Mouse (Mus musculus) forebrain, embryonic 11.5 days (tissue): ENCODE data around the gene Dlg5. TPM values are rescaled to one million over a fixed set of nuclear protein-coding genes. Genes with fewer than 3 reads are reported as not detected.

Experiments
- ATAC-seq: fragments of 200-750 bp; cut with Nextera tagmentation; replicated peaks from 2 replicates; pipeline ENCODE4 v1.8.0; 2017; ENCODE audit warnings: moderate TSS enrichment; ENCODE audit not compliant: low FRiP score
- DNase-seq: peaks from one replicate; pipeline ENCODE4 v3.0.0-alpha.2; 2017; ENCODE audit warnings: low spot score
- H3K27ac ChIP-seq: fragments of 300-500 bp; sonication (generic); 2 replicates; pipeline ENCODE4 v1.5.1; 2014; ENCODE audit warnings: low read depth, low read length
- H3K27me3 ChIP-seq: fragments of 300-500 bp; sonication (generic); 2 replicates; pipeline ENCODE4 v1.6.1; 2014; ENCODE audit warnings: mild to moderate bottlenecking, low read length, mixed read lengths; ENCODE audit not compliant: control insufficient read depth, insufficient read depth
- H3K36me3 ChIP-seq: fragments of 300-500 bp; sonication (generic); 2 replicates; pipeline ENCODE4 v1.6.1; 2014; ENCODE audit warnings: mild to moderate bottlenecking, low read length, moderate library complexity, mixed read lengths; ENCODE audit not compliant: control insufficient read depth, insufficient read depth
- H3K4me1 ChIP-seq: fragments of 300-500 bp; sonication (generic); replicated peaks from 2 replicates; pipeline ENCODE4 v1.6.1; 2014; ENCODE audit warnings: low read length, mixed read lengths; ENCODE audit not compliant: control insufficient read depth, insufficient read depth
- H3K4me2 ChIP-seq: fragments of 300-500 bp; sonication (generic); 2 replicates; pipeline ENCODE4 v1.6.1; 2014; ENCODE audit warnings: low read depth, mild to moderate bottlenecking, low read length, moderate library complexity, mixed read lengths; ENCODE audit not compliant: severe bottlenecking
- H3K4me3 ChIP-seq: fragments of 300-500 bp; sonication (generic); 2 replicates; pipeline ENCODE4 v1.5.1; 2014; ENCODE audit warnings: low read depth, low read length
- H3K9ac ChIP-seq: fragments of 300-500 bp; sonication (generic); 2 replicates; pipeline ENCODE4 v1.6.1; 2014; ENCODE audit warnings: low read length
- H3K9me3 ChIP-seq: fragments of 300-500 bp; sonication (generic); 2 replicates; pipeline ENCODE4 v1.6.1; 2016; ENCODE audit warnings: low read length, mixed read lengths; ENCODE audit not compliant: control insufficient read depth
- WGBS: fragments of 180-500 bp; shearing (Covaris S2); extraction: QIAGEN DNeasy Blood & Tissue Kit; methylation state at CpG from one replicate; pipeline ENCODE4 v1.1.7; 2014; 5-methylcytosine and 5-hydroxymethylcytosine counted together
- polyA plus RNA-seq: library from polyadenylated mRNA; unstranded; fragments of >200 nt; fragmentation: Nextera tagmentation; extraction: Ambion mirVana; gene quantifications from 2 replicates; pipeline ENCODE4 v1.2.1, GENCODE M21; 2014

Dlg5 gene
- polyA plus RNA-seq = 26.0 and 29.4 TPM in 2 replicates

- Histone ChIP-seq H3K9me3 (no peaks in the 10 kb centered on the region), H3K9ac (peak within 1 kb of the TSS; percentile 93), H3K27me3 (no peaks in the 10 kb centered on the region), H3K36me3 (no peaks in the 10 kb centered on the region), H3K4me1 (peaks cover 3% of the 10 kb centered on the region; the same call in 1 of the 2 replicates), H3K4me3 (peak within 1 kb of the TSS; percentile 65), H3K4me2 (peak within 1 kb of the TSS; percentile 82), H3K27ac (peak within 1 kb of the TSS; percentile 72)
- ATAC-seq (peak; percentile 90), DNase-seq (peak; percentile 85)
- 0% methylated on average over 71 of the region's 98 CpGs for WGBS
Observed at GRCm38 (mm10) chr14:24245177-24246081, at the start of gene Dlg5. TSS of gene Dlg5 (minus strand) at chr14:24245920.

DNA sequence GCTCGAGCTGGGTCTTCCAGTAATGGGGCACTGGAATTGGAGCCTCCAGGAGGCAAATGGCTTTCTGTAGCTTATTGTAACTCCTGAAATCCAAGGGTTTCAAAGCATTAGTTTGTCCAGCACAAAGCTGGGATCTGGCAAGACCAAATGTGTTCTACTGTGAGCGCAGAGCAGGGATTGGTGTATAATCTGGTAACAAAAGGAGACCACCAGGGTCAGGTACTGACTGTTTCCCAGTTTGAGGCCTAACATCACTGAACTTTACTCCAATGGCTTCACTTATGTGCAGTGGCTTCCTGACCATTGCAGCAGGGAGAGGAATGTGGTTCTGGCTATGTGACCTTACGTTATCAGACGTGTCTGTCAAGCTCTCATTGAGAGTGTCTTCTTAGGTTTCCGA is 47.9 kb upstream of the Dlg5 start:
- Histone ChIP-seq H3K9ac (no peak overlapping the region), H3K27me3 (no peaks in the 10 kb centered on the region), H3K36me3 (no peaks in the 10 kb centered on the region), H3K4me3 (no peak overlapping the region), H3K4me1 (no peaks in the 10 kb centered on the region), H3K4me2 (no peak overlapping the region), H3K9me3 (no peaks in the 10 kb centered on the region), H3K27ac (no peak overlapping the region)
- DNase-seq (no peak), ATAC-seq (no peak)
- 78% methylated on average over 5 of the region's 5 CpGs for WGBS

DNA sequence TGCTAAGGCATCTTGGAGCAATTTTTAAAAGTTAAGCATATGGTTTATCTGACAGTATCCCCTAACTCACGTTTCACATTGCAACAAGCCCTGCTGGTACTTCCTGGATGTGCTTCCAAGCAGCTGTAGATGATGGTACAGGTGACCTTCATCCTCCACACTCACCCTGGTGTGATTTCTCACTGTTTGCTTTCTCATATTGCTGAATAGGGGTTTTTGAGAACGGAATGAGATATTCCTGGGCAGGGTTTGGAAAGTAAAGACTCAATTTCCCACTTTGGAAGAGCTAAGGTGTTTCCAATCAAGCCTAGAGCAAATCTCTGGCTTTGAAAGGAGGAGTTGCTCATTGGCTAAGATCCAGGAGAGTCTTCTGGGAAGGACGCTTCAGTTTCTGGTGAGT is 47.2 kb upstream of the Dlg5 start, which contains the start of gene E330034G19Rik:
TSS of gene E330034G19Rik (plus strand) at position 301 of the 400 bp plus-strand sequence.
- H3K27ac ChIP-seq = no peak within 1 kb of the TSS
- no peak within 1 kb of the TSS for H3K4me2 ChIP-seq
- no peak within 1 kb of the TSS for H3K9ac ChIP-seq
- no peaks in the 10 kb centered on the region for H3K27me3 ChIP-seq
- no peaks in the 10 kb centered on the region for H3K36me3 ChIP-seq
- H3K9me3 ChIP-seq = no peaks in the 10 kb centered on the region
- no peak for ATAC-seq
- H3K4me1 ChIP-seq = no peaks in the 10 kb centered on the region
- WGBS = 56% methylated on average over 3 of the region's 3 CpGs
- H3K4me3 ChIP-seq = no peak within 1 kb of the TSS
- DNase-seq = no peak

- no peaks in the 10 kb centered on the region for H3K36me3 ChIP-seq
- no peak for ATAC-seq
- H3K9ac ChIP-seq = no peak overlapping the region
- H3K4me1 ChIP-seq = no peaks in the 10 kb centered on the region
- no peaks in the 10 kb centered on the region for H3K9me3 ChIP-seq
- no peak for DNase-seq
- H3K27me3 ChIP-seq = no peaks in the 10 kb centered on the region
- no peak overlapping the region for H3K27ac ChIP-seq
- H3K4me2 ChIP-seq = no peak overlapping the region
- no peak overlapping the region for H3K4me3 ChIP-seq
Observed at GRCm38 (mm10) chr14:24290726-24291125, 45.0 kb upstream of the Dlg5 start.

DNA sequence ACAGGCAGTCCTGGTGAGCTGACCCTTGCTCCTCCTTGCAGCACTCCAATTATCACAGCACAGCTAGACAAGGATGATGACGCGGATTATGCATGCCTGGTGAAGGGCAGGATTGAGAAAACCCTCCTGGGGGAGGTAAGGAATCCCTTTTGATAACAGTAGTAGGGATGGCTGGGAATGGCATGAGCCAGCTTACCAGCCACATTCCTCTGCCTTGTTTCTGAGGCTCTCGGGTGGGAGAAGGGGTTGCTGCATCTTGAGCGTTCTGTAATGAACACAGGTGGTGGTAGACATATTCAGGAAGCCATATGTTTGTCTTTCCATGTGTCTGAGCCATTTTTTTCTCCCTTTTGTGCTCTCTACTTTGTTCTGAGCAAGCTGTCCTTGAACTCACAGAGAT is 40.4 kb upstream of the Dlg5 start:
- 58% methylated on average over 4 of the region's 4 CpGs for WGBS
- Histone ChIP-seq H3K9me3 (no peaks in the 10 kb centered on the region), H3K4me3 (no peak overlapping the region), H3K27me3 (no peaks in the 10 kb centered on the region), H3K9ac (no peak overlapping the region), H3K36me3 (no peaks in the 10 kb centered on the region), H3K4me2 (no peak overlapping the region), H3K27ac (no peak overlapping the region), H3K4me1 (no peaks in the 10 kb centered on the region)
- no peak for DNase-seq
- ATAC-seq = no peak

GRCm38 (mm10) chr14:24282276-24282675 is 36.6 kb upstream of the Dlg5 start:
- DNase-seq (no peak), ATAC-seq (no peak)
- no peaks in the 10 kb centered on the region for H3K36me3 ChIP-seq
- H3K27me3 ChIP-seq = no peaks in the 10 kb centered on the region
- no peaks in the 10 kb centered on the region for H3K4me1 ChIP-seq
- no peak overlapping the region for H3K4me2 ChIP-seq
- no peak overlapping the region for H3K4me3 ChIP-seq
- no peak overlapping the region for H3K27ac ChIP-seq
- 77% methylated on average over 3 of the region's 3 CpGs for WGBS
- H3K9me3 ChIP-seq = no peaks in the 10 kb centered on the region
- no peak overlapping the region for H3K9ac ChIP-seq

GRCm38 (mm10) chr14:24281278-24281677 is 35.6 kb upstream of the Dlg5 start:
- Histone ChIP-seq H3K9ac (no peak overlapping the region), H3K4me2 (no peak overlapping the region), H3K27me3 (no peaks in the 10 kb centered on the region), H3K36me3 (no peaks in the 10 kb centered on the region), H3K4me3 (no peak overlapping the region), H3K9me3 (no peaks in the 10 kb centered on the region), H3K27ac (no peak overlapping the region), H3K4me1 (no peaks in the 10 kb centered on the region)
- no peak for DNase-seq
- WGBS = 75% methylated on average over 4 of the region's 4 CpGs
- no peak for ATAC-seq

- H3K36me3 ChIP-seq = no peaks in the 10 kb centered on the region
- H3K27ac ChIP-seq = no peak overlapping the region
- no peak overlapping the region for H3K4me3 ChIP-seq
- DNase-seq (no peak), ATAC-seq (no peak)
- no peak overlapping the region for H3K9ac ChIP-seq
- no peaks in the 10 kb centered on the region for H3K27me3 ChIP-seq
- H3K4me1 ChIP-seq = no peaks in the 10 kb centered on the region
- H3K4me2 ChIP-seq = no peak overlapping the region
- H3K9me3 ChIP-seq = no peaks in the 10 kb centered on the region
- WGBS = 56% methylated on average over 2 of the region's 2 CpGs
Observed at GRCm38 (mm10) chr14:24275534-24275933, 29.8 kb upstream of the Dlg5 start.

DNA sequence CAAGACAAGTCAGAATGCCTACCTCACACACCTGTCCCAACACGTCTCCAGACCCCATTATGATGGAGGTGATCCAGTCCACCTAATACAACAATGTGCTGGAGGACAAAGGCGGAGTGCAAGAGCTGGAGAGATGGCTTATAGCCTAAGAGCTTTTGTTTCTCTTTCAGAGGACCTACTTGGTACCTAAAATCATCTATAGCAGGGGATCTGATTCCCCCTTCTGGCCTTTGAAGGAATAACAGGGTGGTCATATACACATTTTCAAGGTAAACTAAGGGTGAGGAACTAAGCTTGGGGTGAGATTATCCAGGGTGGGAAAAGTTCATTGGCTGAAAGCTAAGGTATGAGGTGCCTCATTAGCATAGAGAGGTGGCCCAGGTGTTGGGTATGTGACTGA is 27.9 kb upstream of the Dlg5 start:
- 48% methylated on average over 2 of the region's 2 CpGs for WGBS
- no peak overlapping the region for H3K4me2 ChIP-seq
- H3K4me1 ChIP-seq = peaks cover 3% of the 10 kb centered on the region; the same call in 1 of the 2 replicates

More for the DNA sequence above, 27.9 kb upstream of the Dlg5 start:
- no peak for DNase-seq
- H3K27ac ChIP-seq = no peak overlapping the region
- H3K36me3 ChIP-seq = no peaks in the 10 kb centered on the region
- no peak overlapping the region for H3K9ac ChIP-seq
- ATAC-seq = no peak
- no peak overlapping the region for H3K4me3 ChIP-seq
- H3K9me3 ChIP-seq = no peaks in the 10 kb centered on the region
- H3K27me3 ChIP-seq = no peaks in the 10 kb centered on the region
